Mouse (Mus musculus) ES-E14 (cell line): ENCODE results near the gene Gpr179.

Source experiments
- HCFC1 ChIP-seq: IDR thresholded peaks from 2 replicates; pipeline ENCODE4 v1.6.1; 2012; ENCODE audit warnings: low read length, inconsistent platforms, borderline replicate concordance; ENCODE audit not compliant: insufficient read depth
- MAFK ChIP-seq: IDR thresholded peaks from 2 replicates; pipeline ENCODE4 v1.6.1; 2014; ENCODE audit warnings: mild to moderate bottlenecking, low read depth, low read length, inconsistent platforms; ENCODE audit not compliant: insufficient read depth
- ZC3H11A ChIP-seq: IDR thresholded peaks from 2 replicates; pipeline ENCODE4 v1.6.1; 2012; ENCODE audit warnings: low read depth, mild to moderate bottlenecking, inconsistent platforms, low read length, borderline replicate concordance

- no peak for TF ChIP-seq HCFC1
- TF ChIP-seq ZC3H11A = no peak
- no peak for TF ChIP-seq MAFK
These were observed 67.0 kb downstream of the Gpr179 start for GRCm38 (mm10) chr11:97284854-97285253.
